Mouse (Mus musculus) embryonic facial prominence, embryonic 10.5 days (tissue): ENCODE measurements around the gene Phc2. TPM values are rescaled to one million over a fixed set of nuclear protein-coding genes. Genes with fewer than 3 reads are reported as not detected.

Experiments used
- DNase-seq: peaks from one replicate; pipeline ENCODE4 v3.0.0-alpha.2; 2017; ENCODE audit warnings: low spot score
- H3K27ac ChIP-seq: fragments of 300-500 bp; sonication (generic); replicated peaks from 2 replicates; pipeline ENCODE4 v1.5.1; 2016; ENCODE audit warnings: mild to moderate bottlenecking
- H3K27me3 ChIP-seq: fragments of 300-500 bp; sonication (generic); replicated peaks from 2 replicates; pipeline ENCODE4 v1.6.1; 2016; ENCODE audit warnings: low read depth, mild to moderate bottlenecking; ENCODE audit not compliant: poor library complexity, severe bottlenecking
- H3K36me3 ChIP-seq: fragments of 300-500 bp; sonication (generic); replicated peaks from 2 replicates; pipeline ENCODE4 v1.6.1; 2016; ENCODE audit warnings: mild to moderate bottlenecking, moderate library complexity
- H3K4me1 ChIP-seq: fragments of 300-500 bp; sonication (generic); 2 replicates; pipeline ENCODE4 v1.6.1; 2016
- H3K4me3 ChIP-seq: fragments of 300-500 bp; sonication (generic); 2 replicates; pipeline ENCODE4 v1.5.1; 2016; ENCODE audit warnings: mild to moderate bottlenecking, moderate library complexity
- H3K9me3 ChIP-seq: fragments of 300-500 bp; sonication (generic); 2 replicates; pipeline ENCODE4 v1.6.1; 2016; ENCODE audit warnings: mild to moderate bottlenecking
- WGBS: fragments of 180-500 bp; shearing (Covaris S2); methylation state at CpG from one replicate; pipeline ENCODE4 v1.1.7; 2016; 5-methylcytosine and 5-hydroxymethylcytosine counted together
- polyA plus RNA-seq: library from polyadenylated mRNA; unstranded; fragments of >200 nt; fragmentation: Nextera tagmentation; extraction: Ambion mirVana; gene quantifications from 2 replicates; pipeline ENCODE4 v1.2.1, GENCODE M21; 2016

Gene Phc2
- polyA plus RNA-seq, 1 experiment from 2014 or later: 69.5 TPM

DNA sequence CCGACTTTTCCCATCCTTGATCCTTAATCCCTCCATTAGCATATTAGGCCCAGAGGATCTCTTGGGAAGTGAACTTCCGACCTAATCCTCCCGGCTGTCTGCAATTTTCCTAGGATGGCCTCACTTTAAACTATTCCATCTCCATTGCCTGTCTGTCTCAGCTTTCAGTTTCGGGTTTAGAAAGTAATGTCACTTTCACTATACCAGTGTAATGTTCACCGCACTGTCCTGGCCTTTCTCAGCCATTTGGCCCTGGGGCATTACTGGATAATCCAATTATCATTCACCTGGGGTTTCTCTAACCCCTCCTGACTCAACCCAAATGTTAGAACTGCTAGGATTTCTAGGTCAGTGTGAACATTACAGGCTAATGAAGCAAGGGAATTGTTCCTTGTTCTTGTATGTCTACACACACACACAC is 73.9 kb downstream of the Phc2 start:
- Histone ChIP-seq H3K27ac (peak overlapping the region; percentile 98), H3K4me1 (peaks cover 69% of the 10 kb centered on the region), H3K4me3 (peak overlapping the region; percentile 94), H3K27me3 (peaks cover 7% of the 10 kb centered on the region), H3K9me3 (no peaks in the 10 kb centered on the region), H3K36me3 (peaks cover 33% of the 10 kb centered on the region)
- DNase-seq: no peak
- under 1% methylated on average over 5 of the region's 5 CpGs for WGBS

DNA sequence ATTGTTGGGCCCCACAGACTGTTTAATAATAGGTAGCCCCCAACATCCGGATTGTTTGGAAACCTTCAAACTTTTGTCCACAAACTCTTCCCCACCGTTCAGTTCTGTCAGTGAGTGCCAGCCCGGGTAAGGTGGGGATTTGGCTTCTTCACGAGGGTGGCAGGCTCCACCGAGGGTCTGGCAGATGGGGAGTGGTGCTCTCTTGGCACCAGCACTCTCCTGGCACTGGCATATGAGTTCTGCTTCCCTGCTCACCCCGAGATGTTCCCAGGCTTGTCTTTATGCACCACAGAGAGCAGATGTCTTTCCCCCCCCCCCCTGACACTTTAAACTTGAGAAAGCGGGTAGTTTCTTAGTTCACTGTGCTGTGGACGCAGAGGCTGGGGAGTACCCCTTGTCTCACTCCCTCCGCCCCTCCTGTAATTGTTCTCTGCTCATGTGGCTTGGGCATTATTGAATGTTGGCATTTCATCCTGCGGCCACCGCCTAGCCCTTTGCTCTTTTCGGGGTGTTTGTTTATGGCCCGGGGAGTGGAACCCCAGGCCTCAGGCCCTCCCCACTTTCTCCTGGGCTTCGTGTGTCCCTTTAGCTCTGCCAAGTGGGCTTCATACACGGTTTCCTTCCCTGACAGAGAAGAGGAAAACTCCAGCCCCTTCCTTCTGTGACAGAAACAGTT is 74.7 kb downstream of the Phc2 start:
- Histone ChIP-seq H3K4me1 (peaks cover 69% of the 10 kb centered on the region), H3K36me3 (peaks cover 40% of the 10 kb centered on the region), H3K4me3 (peak overlapping the region; percentile 94), H3K27ac (peak overlapping the region; percentile 71), H3K9me3 (no peaks in the 10 kb centered on the region), H3K27me3 (peaks cover 5% of the 10 kb centered on the region; the same call in 1 of the 2 replicates)
- no peak for DNase-seq
- 17% methylated on average over 15 of the region's 15 CpGs for WGBS

DNA sequence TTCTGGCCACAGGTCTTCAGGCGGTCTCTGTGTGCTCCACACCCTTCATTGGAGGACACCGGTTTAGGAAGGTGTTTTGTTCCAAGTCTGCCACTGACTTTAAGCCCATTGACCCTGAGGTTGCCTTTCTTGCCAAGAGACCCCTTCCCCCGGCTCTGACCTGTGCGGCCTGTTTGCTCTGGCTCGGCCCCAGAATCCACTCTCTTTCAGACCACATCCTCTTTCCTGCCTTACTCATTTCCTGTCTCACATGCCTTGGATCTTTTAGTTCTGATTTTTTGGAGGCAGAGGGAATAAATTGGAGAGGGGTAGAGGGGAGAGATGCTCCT is 75.2 kb downstream of the Phc2 start:
- Histone ChIP-seq H3K27me3 (peaks cover 5% of the 10 kb centered on the region; the same call in 1 of the 2 replicates), H3K4me1 (peaks cover 71% of the 10 kb centered on the region), H3K9me3 (no peaks in the 10 kb centered on the region), H3K27ac (peak overlapping the region; percentile 71), H3K36me3 (peaks cover 45% of the 10 kb centered on the region), H3K4me3 (peak overlapping the region; percentile 94)
- no peak for DNase-seq
- WGBS: 16% methylated on average over 5 of the region's 5 CpGs

DNA sequence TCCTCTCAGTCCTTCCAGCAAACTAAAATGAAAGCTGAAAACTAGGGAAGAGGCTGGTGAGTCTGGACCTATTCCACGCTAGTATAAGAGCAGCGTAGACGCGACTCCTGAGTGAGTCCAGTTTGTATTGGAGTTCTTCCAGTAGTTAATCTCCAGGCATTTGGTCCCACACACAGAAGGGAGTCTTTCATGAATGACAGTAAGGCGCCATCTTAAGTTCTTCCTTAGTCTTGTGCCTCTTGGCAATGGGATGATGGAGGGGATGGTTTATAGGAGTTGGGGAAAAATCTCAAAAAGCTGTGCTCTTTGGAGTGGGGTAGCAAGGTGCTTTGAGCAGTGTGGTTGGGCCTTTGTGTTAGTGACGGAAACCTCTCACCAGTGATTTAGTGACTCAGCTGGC is 75.8 kb downstream of the Phc2 start:
- peak overlapping the region; percentile 94 for H3K4me3 ChIP-seq

DNA sequence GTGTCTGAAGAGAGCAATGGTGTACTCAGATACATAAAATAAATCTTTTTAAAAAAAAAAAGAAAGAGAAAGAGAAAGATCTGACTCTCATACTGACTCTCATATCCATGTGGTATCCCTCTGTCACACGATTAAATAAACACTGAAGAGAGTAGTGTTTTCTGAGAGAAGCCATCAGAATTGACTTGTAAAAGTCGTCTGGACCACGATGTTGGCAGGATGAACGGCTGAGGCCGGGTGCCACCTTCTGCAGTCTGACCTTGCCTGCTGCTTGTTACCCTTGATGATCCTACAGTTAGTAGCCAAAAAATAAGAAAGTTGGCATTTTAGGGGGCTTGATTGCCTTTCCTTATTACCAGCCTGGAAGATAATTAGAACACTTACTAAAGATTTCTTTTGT is 78.3 kb downstream of the Phc2 start:
- H3K9me3 ChIP-seq: no peaks in the 10 kb centered on the region
- no peaks in the 10 kb centered on the region for H3K27me3 ChIP-seq
- H3K4me1 ChIP-seq: peaks cover 90% of the 10 kb centered on the region
- DNase-seq: no peak
- no peak overlapping the region for H3K27ac ChIP-seq
- 79% methylated on average over 5 of the region's 5 CpGs for WGBS
- H3K4me3 ChIP-seq: no peak overlapping the region
- H3K36me3 ChIP-seq: peaks cover 71% of the 10 kb centered on the region

More for the DNA sequence above, 75.8 kb downstream of the Phc2 start:
- DNase-seq: no peak
- H3K9me3 ChIP-seq: no peaks in the 10 kb centered on the region
- 85% methylated on average over 6 of the region's 6 CpGs for WGBS
- H3K36me3 ChIP-seq: peaks cover 51% of the 10 kb centered on the region
- peaks cover 76% of the 10 kb centered on the region for H3K4me1 ChIP-seq
- no peaks in the 10 kb centered on the region for H3K27me3 ChIP-seq
- no peak overlapping the region for H3K27ac ChIP-seq

DNA sequence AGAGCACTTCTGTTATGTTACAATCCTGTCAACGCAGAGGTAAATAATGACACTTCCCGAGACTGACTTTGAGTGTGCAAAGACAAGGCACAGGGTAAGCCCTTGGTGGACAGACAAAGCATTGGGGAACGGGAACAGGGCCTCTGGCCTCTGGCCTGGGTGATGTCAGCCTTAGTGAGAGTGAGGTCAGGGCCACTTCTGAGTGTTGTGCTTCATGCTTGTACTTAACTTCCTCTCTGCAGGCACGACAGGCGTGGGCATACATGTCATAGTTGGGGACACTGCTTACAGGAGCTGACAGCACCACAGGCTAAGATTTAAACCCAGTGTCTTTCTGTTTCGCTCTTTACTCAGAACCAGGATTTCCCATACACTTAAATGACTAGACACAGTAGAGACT is 79.0 kb downstream of the Phc2 start:
- H3K27ac ChIP-seq: peak overlapping the region; percentile 2; the same call in 1 of the 2 replicates
- peaks cover 78% of the 10 kb centered on the region for H3K36me3 ChIP-seq
- H3K4me3 ChIP-seq: peak overlapping the region; percentile 6; the same call in 1 of the 2 replicates
- no peak for DNase-seq
- 53% methylated on average over 6 of the region's 6 CpGs for WGBS
- no peaks in the 10 kb centered on the region for H3K27me3 ChIP-seq
- H3K9me3 ChIP-seq: no peaks in the 10 kb centered on the region
- peaks cover 97% of the 10 kb centered on the region for H3K4me1 ChIP-seq

DNA sequence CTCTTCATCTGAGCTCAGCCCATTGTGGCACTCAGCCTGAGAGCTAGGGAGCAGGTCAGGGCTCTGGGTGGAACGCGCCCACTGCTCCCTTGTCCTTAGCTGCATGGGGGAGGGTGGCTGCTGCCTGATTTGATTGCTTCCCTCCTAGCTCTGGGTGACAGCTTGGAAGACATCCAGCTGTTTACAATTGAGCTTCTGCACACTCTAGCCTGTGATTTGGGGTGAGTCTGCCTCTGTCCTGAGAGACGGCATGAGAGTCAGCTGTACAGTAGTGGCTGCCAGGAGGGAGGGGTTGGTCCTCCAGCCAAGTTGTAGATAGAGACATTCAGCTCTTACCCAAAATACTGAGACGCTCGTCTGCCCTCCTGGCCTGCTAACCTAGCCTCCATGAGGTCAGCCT is 79.7 kb downstream of the Phc2 start:
- H3K27ac ChIP-seq: no peak overlapping the region; the same call in 1 of the 2 replicates
- 37% methylated on average over 5 of the region's 5 CpGs for WGBS
- H3K36me3 ChIP-seq: peaks cover 78% of the 10 kb centered on the region
- peak overlapping the region; percentile 6; the same call in 1 of the 2 replicates for H3K4me3 ChIP-seq
- H3K4me1 ChIP-seq: peaks cover 90% of the 10 kb centered on the region
- no peaks in the 10 kb centered on the region for H3K27me3 ChIP-seq
- no peak for DNase-seq
- no peaks in the 10 kb centered on the region for H3K9me3 ChIP-seq

DNA sequence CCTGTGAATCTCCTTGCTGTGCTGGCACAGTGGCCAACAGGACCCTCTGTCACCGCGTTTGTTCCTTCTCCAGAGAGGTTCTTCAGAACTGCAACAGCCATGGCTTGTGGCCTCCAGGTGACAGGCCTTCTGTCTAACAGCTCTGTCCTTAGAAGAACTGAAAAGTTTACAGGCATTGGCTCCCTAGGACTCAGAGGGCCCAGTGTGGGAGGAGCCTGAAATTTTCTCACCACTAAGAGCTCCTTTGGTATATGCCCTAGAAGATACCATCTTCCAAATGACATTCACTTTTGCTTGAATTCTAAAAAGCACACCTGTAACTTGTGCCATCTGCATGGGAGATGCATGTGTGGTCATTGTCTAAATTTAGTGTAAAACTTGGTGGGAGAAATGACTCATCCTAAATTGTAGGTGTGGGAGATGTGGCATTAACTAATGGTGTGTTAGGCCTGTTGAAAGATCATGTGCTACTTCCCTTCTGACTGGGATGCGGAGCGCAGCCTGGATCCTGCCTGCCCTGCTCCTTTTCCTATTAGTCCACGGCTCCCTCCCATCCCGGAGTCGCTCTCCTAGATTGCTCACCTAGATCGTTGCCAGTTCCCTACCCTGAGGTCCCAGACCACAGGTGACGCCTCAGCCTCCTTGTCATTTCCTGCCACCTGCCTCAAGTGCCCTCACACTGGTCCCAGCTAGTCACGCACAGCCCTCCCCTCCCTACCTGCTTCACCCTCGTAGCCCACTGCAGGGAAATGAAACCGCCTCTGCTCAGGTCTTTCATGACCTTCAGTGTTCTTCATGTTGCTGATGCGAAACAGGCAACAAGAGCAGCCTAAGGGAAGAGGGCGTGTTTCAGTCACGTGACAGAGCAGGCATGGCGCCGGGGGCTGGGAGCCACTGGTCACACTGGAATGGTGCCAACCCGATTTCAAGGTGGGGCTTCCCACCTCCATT is 80.5 kb downstream of the Phc2 start:
- peak overlapping the region; percentile 89; the same call in 1 of the 2 replicates for H3K27ac ChIP-seq
- peaks cover 82% of the 10 kb centered on the region for H3K4me1 ChIP-seq
- DNase-seq: no peak
- H3K27me3 ChIP-seq: no peaks in the 10 kb centered on the region
- peaks cover 78% of the 10 kb centered on the region for H3K36me3 ChIP-seq
- 79% methylated on average over 18 of the region's 18 CpGs for WGBS
- no peaks in the 10 kb centered on the region for H3K9me3 ChIP-seq
- 0 out of 2 replicates have a peak overlapping the region, but pooled peaks have one; percentile 18 for H3K4me3 ChIP-seq

DNA sequence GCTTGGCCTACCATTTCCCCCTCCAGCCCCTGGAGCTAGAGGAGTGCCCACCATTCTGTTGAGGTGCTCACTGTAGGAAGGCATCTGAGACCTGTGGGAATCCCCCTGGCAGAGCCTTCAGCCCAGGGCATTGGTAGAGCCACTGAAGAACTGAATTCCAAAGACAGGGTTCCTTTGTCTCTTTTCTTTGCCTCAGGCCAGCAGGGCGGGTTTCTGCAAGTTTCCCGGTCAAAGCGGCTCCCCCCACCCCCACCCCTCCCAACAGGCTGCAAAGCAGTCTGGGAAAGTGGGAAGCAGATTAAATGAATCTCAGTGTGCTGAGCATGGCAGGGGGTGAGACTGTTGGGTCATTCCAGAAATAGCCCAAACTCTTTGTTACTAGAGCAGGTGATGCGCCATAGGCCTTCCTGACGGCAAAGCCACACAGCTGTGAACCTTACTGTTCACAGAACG is 82.7 kb downstream of the Phc2 start:
- 12% methylated on average over 6 of the region's 6 CpGs for WGBS
- H3K9me3 ChIP-seq: no peaks in the 10 kb centered on the region
- H3K4me3 ChIP-seq: peak overlapping the region; percentile 31
- H3K27me3 ChIP-seq: no peaks in the 10 kb centered on the region
- peak overlapping the region; percentile 89 for H3K27ac ChIP-seq
- peaks cover 66% of the 10 kb centered on the region for H3K36me3 ChIP-seq
- peak; percentile 81 for DNase-seq
- H3K4me1 ChIP-seq: peaks cover 76% of the 10 kb centered on the region

DNA sequence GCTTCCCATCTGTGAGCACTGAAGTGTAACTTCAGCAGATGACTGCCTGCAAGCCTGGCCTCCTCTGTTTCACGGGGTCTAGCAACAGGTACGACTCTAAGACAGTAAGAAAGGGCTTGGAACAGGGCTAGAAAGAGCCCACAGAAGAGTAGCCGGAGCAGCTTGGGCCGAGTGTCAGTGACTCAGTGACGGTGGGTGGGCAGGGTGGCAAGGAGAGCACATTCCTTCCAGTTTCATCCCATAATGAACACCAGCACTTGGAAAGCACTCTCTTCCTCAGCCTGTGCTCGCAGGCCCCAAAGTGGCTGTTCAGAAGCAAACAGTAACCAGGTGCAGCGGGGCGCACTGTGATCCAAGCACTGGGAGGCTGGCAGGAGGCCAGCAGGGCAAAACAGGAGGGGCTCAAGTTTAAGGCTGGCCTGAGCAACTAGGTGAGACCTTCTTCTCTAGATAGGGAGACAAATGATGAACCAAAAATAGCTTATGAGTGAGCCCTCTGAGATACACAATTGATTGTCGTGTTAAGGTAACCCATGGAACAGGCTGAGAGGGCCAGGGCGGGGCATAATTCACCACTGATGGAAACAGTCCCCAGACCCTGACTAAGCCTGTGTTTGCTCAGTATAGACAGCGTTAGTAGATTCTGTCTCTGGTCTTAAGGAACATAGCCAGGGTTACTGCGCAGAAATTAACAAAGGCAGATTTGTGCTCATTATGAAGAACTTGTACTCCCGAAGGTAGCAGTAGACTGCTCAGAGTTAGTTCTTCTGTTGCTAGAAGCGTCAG is 83.5 kb downstream of the Phc2 start:
- 64% methylated on average over 14 of the region's 14 CpGs for WGBS
- Histone ChIP-seq H3K9me3 (no peaks in the 10 kb centered on the region), H3K36me3 (peaks cover 74% of the 10 kb centered on the region), H3K27me3 (no peaks in the 10 kb centered on the region), H3K4me1 (peaks cover 78% of the 10 kb centered on the region), H3K27ac (peak overlapping the region; percentile 89), H3K4me3 (peak overlapping the region; percentile 23; the same call in 1 of the 2 replicates)
- peak; percentile 44 for DNase-seq

DNA sequence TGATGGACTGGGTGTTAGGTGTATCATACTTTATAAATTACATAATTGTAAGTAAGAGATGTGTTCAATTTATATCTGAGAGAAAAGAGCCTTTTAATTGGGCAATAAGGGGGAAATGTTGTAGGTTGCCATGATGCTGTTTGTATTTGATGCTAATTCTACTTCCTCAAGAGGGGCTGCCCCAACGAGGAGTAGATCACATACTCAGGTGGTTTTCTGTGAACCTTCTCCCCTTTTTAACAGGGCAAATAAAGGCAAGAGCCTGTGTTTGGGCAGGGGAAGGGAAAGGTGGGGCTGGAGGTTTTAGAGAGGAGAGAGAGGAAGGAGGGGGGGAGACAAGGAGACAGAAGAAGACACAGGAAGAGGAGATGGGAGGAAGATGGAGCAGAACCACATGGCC is 86.4 kb downstream of the Phc2 start:
- H3K4me3 ChIP-seq: no peak overlapping the region
- no peak for DNase-seq
- H3K36me3 ChIP-seq: peaks cover 74% of the 10 kb centered on the region
- peaks cover 53% of the 10 kb centered on the region for H3K4me1 ChIP-seq
- no peak overlapping the region for H3K27ac ChIP-seq
- WGBS: 71% methylated on average over 1 of the region's 1 CpGs
- no peaks in the 10 kb centered on the region for H3K9me3 ChIP-seq
- H3K27me3 ChIP-seq: no peaks in the 10 kb centered on the region

DNA sequence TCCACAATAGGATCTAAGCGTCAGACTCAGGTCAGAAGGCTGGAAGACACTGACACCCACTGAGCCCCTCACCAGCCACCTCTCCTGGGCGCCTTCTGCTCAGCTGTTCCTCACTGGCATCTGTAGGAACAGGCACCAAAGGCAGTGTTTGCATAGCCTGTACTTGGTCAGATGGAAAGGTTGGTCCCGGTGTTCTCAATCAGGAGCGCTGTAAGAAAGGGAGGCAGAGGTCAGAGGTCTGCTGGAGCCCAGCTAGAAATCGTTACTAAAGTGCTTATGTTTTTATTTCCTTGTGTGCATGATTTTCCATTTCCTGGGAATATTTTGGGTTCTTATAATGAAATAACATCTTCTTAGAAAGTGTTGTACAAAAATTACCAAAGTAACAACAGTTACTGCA is 87.4 kb downstream of the Phc2 start:
- peaks cover 76% of the 10 kb centered on the region for H3K36me3 ChIP-seq
- peaks cover 42% of the 10 kb centered on the region for H3K4me1 ChIP-seq
- no peak overlapping the region for H3K27ac ChIP-seq
- DNase-seq: no peak
- no peaks in the 10 kb centered on the region for H3K9me3 ChIP-seq
- H3K27me3 ChIP-seq: no peaks in the 10 kb centered on the region
- 29% methylated on average over 5 of the region's 5 CpGs for WGBS
- H3K4me3 ChIP-seq: no peak overlapping the region
